Mouse (Mus musculus) hindbrain, embryonic 13.5 days (tissue): ENCODE data around the gene Gm49383. TPM values are rescaled to one million over a fixed set of nuclear protein-coding genes. Genes with fewer than 3 reads are reported as not detected.

ENCODE experiments used
- ATAC-seq: fragments of 200-750 bp; cut with Nextera tagmentation; 2 replicates; pipeline ENCODE4 v1.8.0; 2017; ENCODE audit warnings: moderate TSS enrichment; ENCODE audit not compliant: low FRiP score
- H3K27ac ChIP-seq: fragments of 300-500 bp; sonication (generic); 2 replicates; pipeline ENCODE4 v1.5.1; 2015; ENCODE audit warnings: inconsistent platforms, mild to moderate bottlenecking, moderate library complexity
- H3K27me3 ChIP-seq: fragments of 300-500 bp; sonication (generic); 2 replicates; pipeline ENCODE4 v1.6.1; 2015; ENCODE audit warnings: mild to moderate bottlenecking, inconsistent platforms
- H3K36me3 ChIP-seq: fragments of 300-500 bp; sonication (generic); 2 replicates; pipeline ENCODE4 v1.6.1; 2015; ENCODE audit warnings: mild to moderate bottlenecking, inconsistent platforms
- H3K4me1 ChIP-seq: fragments of 300-500 bp; sonication (generic); replicated peaks from 2 replicates; pipeline ENCODE4 v1.6.1; 2015; ENCODE audit warnings: inconsistent platforms
- H3K4me2 ChIP-seq: fragments of 300-500 bp; sonication (generic); 2 replicates; pipeline ENCODE4 v1.6.1; 2015; ENCODE audit warnings: inconsistent platforms, mild to moderate bottlenecking, moderate library complexity
- H3K4me3 ChIP-seq: fragments of 300-500 bp; sonication (generic); 2 replicates; pipeline ENCODE4 v1.5.1; 2015; ENCODE audit warnings: mild to moderate bottlenecking, inconsistent platforms
- H3K9ac ChIP-seq: fragments of 300-500 bp; sonication (generic); 2 replicates; pipeline ENCODE4 v1.6.1; 2015; ENCODE audit warnings: mild to moderate bottlenecking, inconsistent platforms
- H3K9me3 ChIP-seq: fragments of 300-500 bp; sonication (generic); 2 replicates; pipeline ENCODE4 v1.6.1; 2016; ENCODE audit warnings: inconsistent platforms
- WGBS: fragments of 180-500 bp; shearing (Covaris S2); methylation state at CpG from one replicate; pipeline ENCODE4 v1.1.7; 2015; 5-methylcytosine and 5-hydroxymethylcytosine counted together
- polyA plus RNA-seq: library from polyadenylated mRNA; unstranded; fragments of >200 nt; fragmentation: Nextera tagmentation; extraction: Ambion mirVana; gene quantifications from 2 replicates; pipeline ENCODE4 v1.2.1, GENCODE M21; 2015

Gene Gm49383
- polyA plus RNA-seq, result 16.8 and 18.8 TPM in 2 replicates

- Histone ChIP-seq H3K27ac (peak within 1 kb of the TSS; percentile 94), H3K9me3 (no peaks in the 10 kb centered on the region), H3K4me3 (peak within 1 kb of the TSS; percentile 86), H3K36me3 (peaks cover 11% of the 10 kb centered on the region; the same call in 1 of the 2 replicates), H3K4me2 (peak within 1 kb of the TSS; percentile 95), H3K9ac (peak within 1 kb of the TSS; percentile 90), H3K4me1 (peaks cover 29% of the 10 kb centered on the region), H3K27me3 (no peaks in the 10 kb centered on the region)
- under 1% methylated on average over 75 of the region's 75 CpGs for WGBS
- peak; percentile 87 for ATAC-seq
These were observed at the start of gene Gm49383 for GRCm38 (mm10) chr12:69196444-69197377. TSS of gene Gm49383 (minus strand) at chr12:69197104.

- peak; percentile 94 for ATAC-seq
- no peaks in the 10 kb centered on the region for H3K9me3 ChIP-seq
These were observed 45.0 kb upstream of the Gm49383 start for GRCm38 (mm10) chr12:69241771-69242431.

GRCm38 (mm10) chr12:69241405-69241770 lies 44.5 kb upstream of the Gm49383 start:
- Histone ChIP-seq H3K27ac (peak overlapping the region; percentile 85), H3K27me3 (no peaks in the 10 kb centered on the region)
- 0 out of 2 replicates have a peak, but pooled peaks have one; percentile 24 for ATAC-seq

More at GRCm38 (mm10) chr12:69241771-69242431, 45.0 kb upstream of the Gm49383 start:
- peaks cover 12% of the 10 kb centered on the region for H3K4me1 ChIP-seq
- no peaks in the 10 kb centered on the region for H3K27me3 ChIP-seq
- peak overlapping the region; percentile 68 for H3K4me3 ChIP-seq
- H3K27ac ChIP-seq, result peak overlapping the region; percentile 85
- peak overlapping the region; percentile 86 for H3K9ac ChIP-seq
- peak overlapping the region; percentile 65 for H3K4me2 ChIP-seq
- under 1% methylated on average over 64 of the region's 64 CpGs for WGBS
- H3K36me3 ChIP-seq, result no peaks in the 10 kb centered on the region

GRCm38 (mm10) chr12:69240876-69241275 lies 44.0 kb upstream of the Gm49383 start, which contains the start of gene Klhdc1:
TSS of gene Klhdc1 (plus strand) at chr12:69241176.
- 66% methylated on average over 6 of the region's 6 CpGs for WGBS
- Histone ChIP-seq H3K4me2 (peak within 1 kb of the TSS; percentile 65), H3K9me3 (no peaks in the 10 kb centered on the region), H3K27me3 (no peaks in the 10 kb centered on the region), H3K9ac (peak within 1 kb of the TSS; percentile 86), H3K4me1 (peaks cover 12% of the 10 kb centered on the region), H3K27ac (peak within 1 kb of the TSS; percentile 85), H3K4me3 (peak within 1 kb of the TSS; percentile 68), H3K36me3 (no peaks in the 10 kb centered on the region)
- no peak for ATAC-seq

More at GRCm38 (mm10) chr12:69241405-69241770, 44.5 kb upstream of the Gm49383 start:
- 0% methylated on average over 3 of the region's 3 CpGs for WGBS
- H3K4me2 ChIP-seq, result peak overlapping the region; percentile 65
- H3K4me1 ChIP-seq, result peaks cover 12% of the 10 kb centered on the region
- H3K4me3 ChIP-seq, result peak overlapping the region; percentile 68
- no peaks in the 10 kb centered on the region for H3K9me3 ChIP-seq
- peak overlapping the region; percentile 86 for H3K9ac ChIP-seq
- no peaks in the 10 kb centered on the region for H3K36me3 ChIP-seq

GRCm38 (mm10) chr12:69238284-69238683 lies 41.4 kb upstream of the Gm49383 start:
- H3K9ac ChIP-seq, result no peak overlapping the region
- ATAC-seq, result no peak
- peaks cover 12% of the 10 kb centered on the region for H3K4me1 ChIP-seq
- H3K27ac ChIP-seq, result no peak overlapping the region
- no peaks in the 10 kb centered on the region for H3K27me3 ChIP-seq
- no peaks in the 10 kb centered on the region for H3K36me3 ChIP-seq
- no peaks in the 10 kb centered on the region for H3K9me3 ChIP-seq
- H3K4me2 ChIP-seq, result no peak overlapping the region
- H3K4me3 ChIP-seq, result no peak overlapping the region
- WGBS, result 40% methylated on average over 3 of the region's 3 CpGs

- peaks cover 3% of the 10 kb centered on the region for H3K4me1 ChIP-seq
- no peaks in the 10 kb centered on the region for H3K36me3 ChIP-seq
- H3K27ac ChIP-seq, result no peak overlapping the region
- no peak overlapping the region for H3K4me2 ChIP-seq
- H3K4me3 ChIP-seq, result no peak overlapping the region
- H3K9ac ChIP-seq, result no peak overlapping the region
- no peaks in the 10 kb centered on the region for H3K9me3 ChIP-seq
- WGBS, result 92% methylated on average over 6 of the region's 6 CpGs
- no peaks in the 10 kb centered on the region for H3K27me3 ChIP-seq
- no peak for ATAC-seq
These were observed 38.9 kb upstream of the Gm49383 start for GRCm38 (mm10) chr12:69235782-69236181.

GRCm38 (mm10) chr12:69229251-69229650 lies 32.3 kb upstream of the Gm49383 start:
- H3K4me3 ChIP-seq, result no peak overlapping the region
- H3K9ac ChIP-seq, result no peak overlapping the region
- no peaks in the 10 kb centered on the region for H3K36me3 ChIP-seq
- H3K27me3 ChIP-seq, result no peaks in the 10 kb centered on the region
- no peaks in the 10 kb centered on the region for H3K4me1 ChIP-seq
- no peak for ATAC-seq
- 71% methylated on average over 2 of the region's 2 CpGs for WGBS
- no peaks in the 10 kb centered on the region for H3K9me3 ChIP-seq
- H3K27ac ChIP-seq, result no peak overlapping the region
- H3K4me2 ChIP-seq, result no peak overlapping the region

GRCm38 (mm10) chr12:69227776-69228466 lies 31.0 kb upstream of the Gm49383 start, which contains the start of gene Pole2:
TSS of gene Pole2 (minus strand) at chr12:69228195.
- ATAC-seq, result peak; percentile 96
- no peaks in the 10 kb centered on the region for H3K4me1 ChIP-seq
- H3K4me3 ChIP-seq, result peak within 1 kb of the TSS; percentile 61
- H3K9me3 ChIP-seq, result no peaks in the 10 kb centered on the region
- H3K36me3 ChIP-seq, result no peaks in the 10 kb centered on the region
- peak within 1 kb of the TSS; percentile 59 for H3K4me2 ChIP-seq
- no peaks in the 10 kb centered on the region for H3K27me3 ChIP-seq
- H3K27ac ChIP-seq, result no peak within 1 kb of the TSS; the same call in 1 of the 2 replicates
- peak within 1 kb of the TSS; percentile 67 for H3K9ac ChIP-seq
- WGBS, result under 1% methylated on average over 37 of the region's 37 CpGs

GRCm38 (mm10) chr12:69220613-69221277 lies 23.8 kb upstream of the Gm49383 start:
- H3K4me1 ChIP-seq, result no peaks in the 10 kb centered on the region
- 89% methylated on average over 19 of the region's 19 CpGs for WGBS
- no peaks in the 10 kb centered on the region for H3K27me3 ChIP-seq
- H3K9ac ChIP-seq, result 0 out of 2 replicates have a peak overlapping the region, but pooled peaks have one; percentile 29
- no peaks in the 10 kb centered on the region for H3K36me3 ChIP-seq
- no peak overlapping the region for H3K4me2 ChIP-seq
- ATAC-seq, result no peak
- no peaks in the 10 kb centered on the region for H3K9me3 ChIP-seq
- H3K27ac ChIP-seq, result no peak overlapping the region
- H3K4me3 ChIP-seq, result no peak overlapping the region

GRCm38 (mm10) chr12:69216587-69216986 lies 19.7 kb upstream of the Gm49383 start:
- no peaks in the 10 kb centered on the region for H3K9me3 ChIP-seq
- no peak for ATAC-seq
- no peak overlapping the region for H3K4me3 ChIP-seq
- H3K9ac ChIP-seq, result no peak overlapping the region
- H3K4me1 ChIP-seq, result no peaks in the 10 kb centered on the region
- H3K36me3 ChIP-seq, result no peaks in the 10 kb centered on the region
- no peaks in the 10 kb centered on the region for H3K27me3 ChIP-seq
- 95% methylated on average over 7 of the region's 7 CpGs for WGBS
- no peak overlapping the region for H3K4me2 ChIP-seq
- H3K27ac ChIP-seq, result no peak overlapping the region

GRCm38 (mm10) chr12:69215000-69215785 lies 18.3 kb upstream of the Gm49383 start:
- WGBS, result 92% methylated on average over 3 of the region's 3 CpGs
- H3K36me3 ChIP-seq, result no peaks in the 10 kb centered on the region
- H3K9me3 ChIP-seq, result no peaks in the 10 kb centered on the region
- no peak for ATAC-seq
- no peak overlapping the region for H3K4me2 ChIP-seq
- no peak overlapping the region for H3K4me3 ChIP-seq
- H3K27me3 ChIP-seq, result no peaks in the 10 kb centered on the region
- no peaks in the 10 kb centered on the region for H3K4me1 ChIP-seq
- H3K9ac ChIP-seq, result no peak overlapping the region
- no peak overlapping the region for H3K27ac ChIP-seq
